Mouse (Mus musculus) monocyte, adult 5-6 weeks (primary cell): ENCODE data around the gene Rpia. TPM values are rescaled to one million over a fixed set of nuclear protein-coding genes. Genes with fewer than 3 reads are reported as not detected.
A peak's percentile ranks its signal among the peaks of the same experiment; 100 is the strongest.
"Not testable (repeated sequence)": the region's sequence is repeated elsewhere in the genome, so short reads cannot be mapped to it uniquely, and the experiment has no call there.

Source experiments
- ATAC-seq: fragments of 153-309, 156-312 bp; replicated peaks from 2 replicates; pipeline ENCODE4 v1.8.0; 2017; ENCODE audit warnings: mild to moderate bottlenecking; ENCODE audit not compliant: low TSS enrichment, insufficient number of reproducible peaks, severe bottlenecking, poor library complexity, low FRiP score
- total RNA-seq: library from RNA; stranded (forward); fragments of 200-1000, 200-491, 200-594 nt; gene quantifications from 3 replicates; pipeline ENCODE4 v1.2.3, GENCODE M21; 2017

Rpia gene
- 52.8 to 74.0 TPM (median 63.0 TPM) in 3 replicates for total RNA-seq

DNA sequence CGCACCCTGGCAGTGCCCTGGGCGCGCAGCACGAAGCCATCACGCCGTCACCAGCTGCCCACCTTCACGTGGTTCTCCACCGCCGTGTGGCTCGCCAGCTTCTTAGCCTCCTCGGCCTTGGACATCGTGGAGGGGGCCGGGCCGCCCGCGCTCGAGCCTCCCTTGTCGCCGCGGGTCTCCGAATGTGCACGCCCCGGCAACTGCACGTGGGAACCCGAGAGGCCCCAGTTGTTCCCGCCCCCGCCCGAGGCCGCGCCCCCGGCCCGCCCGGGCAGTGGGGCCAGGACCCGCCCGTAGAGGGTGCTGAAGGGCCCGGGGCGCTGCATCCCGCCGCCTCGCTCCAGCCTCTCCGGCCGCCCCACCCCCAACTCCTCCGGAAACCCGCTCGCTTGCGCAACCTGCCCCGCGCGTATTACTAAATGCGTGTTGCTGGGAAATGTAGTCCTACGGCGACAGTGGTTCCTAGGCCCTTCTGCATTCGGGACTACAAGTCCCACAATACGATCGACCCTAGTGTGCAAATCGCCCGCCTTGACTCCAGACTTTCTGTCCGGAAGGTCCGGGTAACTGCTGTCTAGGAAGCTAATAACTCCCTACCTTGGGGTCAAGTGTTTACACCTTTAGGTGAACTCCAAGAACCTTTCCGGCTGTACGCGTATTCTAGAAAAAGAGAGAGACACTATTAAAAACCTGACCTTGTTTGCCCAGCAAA is at the start of gene Rpia:
TSS of gene Rpia (minus strand) at position 409 of the 712 bp plus-strand sequence.
- ATAC-seq = peak; percentile 96

DNA sequence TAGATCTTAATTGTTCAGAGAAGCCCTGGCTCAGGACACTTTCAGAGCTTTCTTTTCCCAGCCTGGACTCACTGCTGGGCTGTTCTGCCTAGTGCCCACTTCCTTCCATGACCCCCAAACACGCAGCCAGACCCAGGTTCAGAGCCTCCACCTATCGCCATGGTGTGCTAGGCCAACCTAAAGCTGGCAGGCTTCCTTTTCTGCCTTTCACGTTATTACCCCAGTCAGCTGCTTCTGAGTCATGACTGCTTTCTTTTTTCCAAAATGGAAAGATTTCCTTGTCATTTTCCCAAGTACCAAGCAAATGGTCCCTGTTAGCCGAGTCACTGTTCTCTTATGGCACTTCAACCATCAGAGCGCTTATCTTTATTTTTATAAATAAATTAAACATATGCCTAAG is 48.2 kb upstream of the Rpia start:
- no peak for ATAC-seq

DNA sequence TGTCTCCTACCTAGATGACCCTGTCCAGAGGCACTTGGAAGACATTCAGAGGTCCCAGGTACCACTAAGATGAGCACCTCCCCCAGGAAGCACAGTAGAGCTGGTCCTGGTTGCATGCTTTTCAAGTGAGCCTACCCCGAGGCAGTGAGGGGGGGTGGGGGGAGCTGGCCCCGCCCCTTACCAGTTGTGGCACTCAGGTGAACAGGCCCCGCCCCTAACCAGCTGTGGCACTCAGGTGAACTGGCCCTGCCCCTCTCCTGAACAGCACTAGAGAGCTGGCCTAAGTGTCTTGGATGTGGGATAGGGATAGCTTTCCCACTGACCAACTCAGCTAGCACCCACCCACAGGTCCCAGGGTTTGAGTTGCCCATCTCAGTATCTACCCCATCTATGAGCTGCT is 46.5 kb upstream of the Rpia start:
- ATAC-seq = no peak

DNA sequence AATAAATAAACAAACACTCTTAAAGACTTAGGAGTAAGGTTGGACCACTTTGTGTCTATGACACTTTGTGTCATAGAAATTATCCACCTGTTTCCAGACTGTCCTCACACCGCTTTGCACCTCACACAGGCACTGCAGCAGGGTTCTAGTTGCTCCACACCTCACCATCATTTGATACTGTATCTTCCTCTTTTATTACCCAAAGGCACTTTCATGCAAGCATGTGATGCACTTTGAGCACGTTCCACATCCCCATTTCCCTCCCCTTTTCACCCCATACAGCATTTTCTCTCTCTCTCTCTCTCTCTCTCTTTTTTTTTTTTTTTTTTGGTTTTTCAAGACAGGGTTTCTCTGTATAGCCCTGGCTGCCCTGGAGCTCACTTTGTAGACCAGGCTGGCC is 45.3 kb upstream of the Rpia start:
- no peak for ATAC-seq

DNA sequence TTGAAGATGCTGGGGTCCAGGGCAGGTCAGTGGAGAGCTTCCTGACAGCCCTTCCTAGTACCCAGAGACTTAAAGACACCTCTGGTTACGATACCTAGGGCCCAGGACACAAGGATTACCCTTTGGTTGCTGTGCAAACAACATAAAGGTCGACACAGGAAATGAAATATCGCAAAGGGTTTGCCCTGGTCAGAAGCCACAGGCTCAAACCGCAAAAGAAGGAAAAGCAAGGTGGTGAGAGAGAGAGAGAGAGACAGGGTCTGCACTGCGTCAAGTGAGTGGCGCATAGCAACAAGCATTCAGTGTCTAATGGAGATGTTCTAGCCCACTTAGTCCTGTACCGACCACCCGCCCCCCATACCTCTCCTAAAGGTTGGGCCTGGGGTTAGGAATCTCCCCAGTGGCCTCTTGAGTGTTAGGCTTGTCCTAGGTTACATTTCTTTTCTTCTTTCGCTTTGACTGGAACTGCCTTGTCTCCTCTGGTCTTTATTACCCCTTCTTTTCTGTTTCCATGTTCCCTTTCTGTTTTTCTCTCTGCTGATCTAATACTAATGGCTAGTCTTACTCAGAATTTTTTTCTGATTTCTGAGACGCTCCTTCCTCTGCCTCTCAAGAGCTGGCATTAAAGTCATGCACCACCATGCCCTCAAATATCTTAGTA is 39.3 kb upstream of the Rpia start:
- ATAC-seq = peak; percentile 17; the same call in 1 of the 2 replicates

DNA sequence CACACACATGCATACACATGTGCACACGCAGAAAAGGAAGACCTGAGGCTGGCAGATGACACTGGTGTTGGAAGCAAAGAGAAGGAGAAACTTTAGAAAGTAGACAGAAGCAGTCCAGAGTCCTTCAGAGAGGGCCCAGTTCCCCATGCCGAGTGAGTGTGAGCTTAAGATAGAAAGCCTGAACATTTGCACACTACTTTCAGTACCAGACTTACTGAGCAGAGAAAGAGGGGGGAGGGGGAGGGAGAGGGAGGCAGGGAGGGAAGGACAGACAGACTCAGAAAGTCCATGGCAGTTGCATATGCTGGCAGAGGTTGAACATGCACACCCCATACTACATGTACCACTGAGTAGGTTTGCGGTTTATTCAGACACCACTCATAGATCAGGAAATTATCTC is 38.5 kb upstream of the Rpia start:
- no peak for ATAC-seq

DNA sequence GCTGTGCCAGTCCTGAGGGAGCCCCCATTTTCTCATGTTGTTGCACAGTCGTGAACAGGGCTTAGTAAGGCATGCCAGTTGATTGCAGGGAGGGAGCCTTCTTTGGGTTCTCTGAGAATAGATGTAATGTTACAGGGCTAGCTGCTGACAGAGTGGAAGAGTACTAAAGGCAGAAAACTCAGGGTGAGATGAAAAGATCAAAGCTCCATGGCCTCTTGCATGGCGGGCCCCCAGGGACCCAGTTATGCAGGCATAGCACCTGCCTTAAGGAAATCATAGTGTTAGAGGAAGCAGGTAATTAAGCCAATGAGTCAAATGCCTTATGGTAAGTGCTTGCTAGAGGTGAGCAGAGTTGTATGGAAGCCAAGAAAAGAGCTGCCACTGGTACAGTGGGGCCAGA is 37.4 kb upstream of the Rpia start:
- no peak for ATAC-seq

DNA sequence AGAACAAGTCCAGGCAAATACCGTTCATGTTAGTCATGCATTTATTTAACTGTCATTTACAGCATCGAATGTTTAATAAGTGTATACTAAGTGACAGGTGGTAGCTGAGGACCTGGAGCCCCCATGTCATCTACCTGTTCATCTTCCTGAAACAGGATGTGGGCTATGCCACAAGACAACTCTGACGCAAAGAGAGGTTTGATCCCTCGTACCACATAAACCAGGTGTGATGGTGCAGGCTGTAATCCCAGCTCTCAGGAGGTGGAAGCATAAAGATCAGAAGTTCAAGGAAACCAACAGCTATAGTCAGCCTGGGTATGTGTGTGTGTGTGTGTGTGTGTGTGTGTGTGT is 32.9 kb upstream of the Rpia start:
- ATAC-seq = peak; percentile 54

DNA sequence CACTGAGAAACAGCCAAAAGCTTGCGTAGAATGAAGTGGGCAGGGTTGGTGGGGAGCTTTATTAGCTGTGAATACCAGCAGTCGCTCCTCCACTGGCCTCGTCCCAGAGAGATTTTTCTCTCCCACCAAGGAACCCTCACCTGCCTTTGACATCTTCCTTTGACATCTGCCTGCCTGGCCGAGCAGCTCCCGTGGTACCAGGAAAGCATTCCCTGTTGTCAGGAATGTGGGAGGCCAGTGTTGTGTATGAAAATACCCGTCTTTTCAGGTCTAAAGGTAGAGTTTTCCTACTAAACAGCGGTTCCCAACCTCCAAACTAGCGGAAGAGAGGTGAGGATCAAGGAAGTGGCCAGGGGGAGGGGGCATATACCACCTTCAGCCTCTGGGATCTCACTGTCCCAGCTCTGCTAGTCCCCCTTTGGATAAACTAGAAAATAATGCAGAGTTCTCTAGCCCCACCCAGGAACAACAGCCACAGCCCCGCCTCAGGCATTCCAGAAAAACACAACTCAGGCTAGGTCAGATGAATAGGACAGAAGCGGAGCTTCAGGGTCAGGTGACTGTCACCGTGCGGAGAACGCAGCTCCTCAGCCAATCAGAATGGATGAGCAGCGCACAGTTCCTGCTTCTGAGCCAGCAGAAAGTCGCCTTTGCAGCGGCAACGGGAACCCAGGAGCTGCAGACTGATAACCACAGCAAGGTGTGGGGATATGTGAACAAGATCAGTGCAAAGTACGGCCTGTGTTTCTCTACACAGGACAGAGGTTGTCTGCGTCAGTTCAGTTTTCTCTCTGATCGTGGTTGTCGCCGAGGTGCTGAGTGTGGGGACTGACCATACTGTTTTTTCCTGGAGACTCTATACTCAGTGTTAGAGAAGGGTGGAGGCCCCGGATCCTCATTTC is 32.3 kb upstream of the Rpia start:
- peak; percentile 92 for ATAC-seq

DNA sequence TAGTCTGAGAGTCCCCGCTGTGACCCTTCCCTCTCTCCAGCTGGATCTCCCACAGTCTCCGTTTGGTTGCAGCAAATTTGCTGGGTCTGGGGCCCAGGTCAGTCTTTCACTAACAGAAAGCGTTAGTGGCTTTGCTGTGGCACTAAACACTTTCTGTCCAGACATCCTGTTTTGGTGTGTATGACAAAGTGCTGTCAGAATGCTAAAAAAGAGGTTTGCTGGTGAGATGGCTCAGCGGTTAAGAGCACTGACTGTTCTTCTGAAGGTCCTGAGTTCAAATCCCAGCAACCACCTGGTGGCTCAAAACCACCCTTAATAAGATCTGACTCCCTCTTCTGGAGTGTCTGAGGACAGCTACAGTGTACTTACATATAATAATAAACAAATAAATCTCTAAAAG is 31.2 kb upstream of the Rpia start:
- not testable (repeated sequence) for ATAC-seq

DNA sequence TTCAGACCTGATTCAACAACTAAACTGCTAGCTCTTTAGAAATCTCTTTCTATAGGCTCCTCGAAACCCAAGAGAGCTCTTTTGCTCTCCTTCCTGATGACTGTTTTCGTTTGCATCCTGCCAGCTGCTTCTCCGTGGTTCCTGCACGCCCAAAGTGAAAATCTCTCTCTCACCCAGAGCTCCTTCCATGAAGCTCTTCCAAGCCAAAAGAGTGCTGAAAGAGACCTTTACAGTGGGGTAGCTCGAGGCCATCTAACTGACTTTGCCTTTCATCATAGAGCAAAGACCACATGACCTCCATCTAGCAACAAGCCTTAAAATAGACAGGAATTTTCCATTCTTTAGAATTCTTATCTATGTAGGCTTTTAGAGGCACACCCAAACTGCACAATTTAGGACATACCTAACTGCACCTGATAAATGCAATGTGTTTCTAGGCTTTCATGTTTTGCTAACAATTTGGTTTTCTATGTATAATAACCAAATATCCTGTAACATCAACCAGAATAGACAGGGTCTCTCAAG is 30.4 kb upstream of the Rpia start:
- ATAC-seq = no peak

DNA sequence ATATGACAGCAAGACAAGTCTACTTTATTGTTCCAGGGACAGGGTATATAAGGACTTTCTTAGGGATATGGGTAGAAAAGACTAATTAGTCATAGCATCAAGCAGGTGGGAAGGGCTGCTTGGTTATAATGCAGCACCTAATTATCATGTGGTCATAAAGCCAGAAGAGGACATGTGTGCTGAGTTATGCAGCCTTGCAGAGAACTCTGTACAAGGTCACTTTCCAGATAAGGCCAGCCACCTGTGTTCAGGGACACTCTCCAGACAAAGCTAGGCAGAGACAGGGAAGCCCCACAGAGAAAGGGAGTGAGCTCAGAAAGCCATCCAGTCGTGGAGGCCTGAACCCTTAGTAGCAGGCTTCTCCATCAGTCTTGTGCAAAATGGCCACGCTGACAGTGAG is 29.5 kb upstream of the Rpia start:
- ATAC-seq = no peak

DNA sequence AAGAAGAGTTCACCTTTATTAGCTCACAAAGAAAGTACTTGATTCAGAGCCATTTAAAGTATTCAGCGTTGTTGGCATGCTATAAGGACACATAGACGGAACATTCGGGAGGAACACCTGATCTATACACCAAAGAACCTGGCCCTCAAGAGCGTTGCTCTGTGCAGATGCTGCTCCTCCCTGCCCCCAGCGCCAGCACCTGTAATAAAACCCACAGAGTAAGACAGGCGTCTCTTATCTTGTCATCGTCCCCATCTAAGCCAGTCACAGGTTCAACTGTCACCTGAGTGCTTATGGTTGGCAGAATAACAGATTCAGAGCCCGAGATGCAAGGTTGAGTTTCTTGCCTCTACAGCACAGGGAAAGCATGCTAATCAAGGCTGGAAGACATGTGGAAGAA is 23.4 kb upstream of the Rpia start:
- no peak for ATAC-seq

DNA sequence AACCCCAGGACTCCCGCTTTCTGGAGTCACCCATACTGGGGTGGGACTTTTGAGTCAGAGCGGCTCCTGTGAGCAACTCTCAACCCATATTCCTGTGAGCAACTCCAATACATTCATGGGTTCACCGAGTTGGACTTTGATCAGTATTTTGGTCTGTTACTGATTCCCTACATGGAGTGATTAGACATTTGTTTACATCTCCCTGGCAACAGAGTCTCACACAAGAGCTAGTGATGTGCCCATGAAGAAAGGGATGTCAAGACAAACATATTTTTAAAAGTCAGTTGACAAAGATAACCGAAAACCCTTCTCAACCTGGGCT is 22.6 kb upstream of the Rpia start:
- no peak for ATAC-seq

DNA sequence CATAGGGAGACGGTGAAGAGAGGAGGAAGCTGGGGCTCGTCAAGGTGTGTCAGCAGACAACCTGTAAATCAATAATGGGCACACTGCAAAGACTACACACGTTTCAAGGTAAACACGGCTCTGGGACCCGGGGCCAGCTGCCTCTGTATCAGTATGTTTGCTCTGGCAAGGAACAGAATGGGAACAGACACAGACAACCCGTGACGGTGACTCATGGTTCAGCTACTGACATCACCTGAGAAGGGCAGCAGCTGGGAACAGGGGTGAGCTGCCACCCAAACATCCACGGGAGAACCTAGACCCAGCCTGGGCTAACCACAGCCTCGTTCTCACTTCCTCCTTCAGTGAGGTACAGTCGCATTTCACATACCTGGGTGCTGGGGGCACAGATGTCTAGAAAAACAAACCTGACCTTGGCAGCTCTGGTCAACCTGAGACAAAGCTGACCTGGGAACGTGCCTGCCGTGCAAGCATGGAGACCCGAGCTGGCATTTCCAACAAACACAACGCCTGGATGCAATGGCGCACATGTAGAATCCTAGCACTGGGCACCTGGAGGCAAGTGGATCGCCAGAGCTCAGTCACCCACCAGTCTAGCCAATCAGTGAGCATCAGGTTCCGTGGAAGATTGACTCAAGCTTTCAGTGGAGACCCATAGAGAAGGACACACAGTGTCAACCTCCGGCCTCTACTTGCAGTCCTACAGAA is 22.0 kb upstream of the Rpia start:
- peak; percentile 49 for ATAC-seq

DNA sequence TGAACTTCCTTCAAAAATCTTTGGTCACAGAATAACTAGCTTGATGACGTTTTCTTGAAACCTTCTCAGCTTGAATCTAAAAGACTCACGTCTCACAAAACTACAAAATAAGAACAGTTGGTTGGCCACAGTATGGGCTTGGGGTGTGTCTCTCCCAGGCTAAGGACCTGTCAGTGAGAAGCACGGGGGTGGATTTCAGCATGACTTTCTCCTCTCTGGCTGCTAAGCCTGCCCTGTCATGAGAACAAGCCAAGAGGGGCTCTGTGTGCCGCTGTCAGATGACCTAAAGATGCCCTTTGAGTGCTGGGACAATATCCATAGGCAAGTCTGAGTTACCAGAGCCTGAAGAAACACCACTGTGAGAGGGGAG is 20.5 kb upstream of the Rpia start:
- no peak for ATAC-seq

DNA sequence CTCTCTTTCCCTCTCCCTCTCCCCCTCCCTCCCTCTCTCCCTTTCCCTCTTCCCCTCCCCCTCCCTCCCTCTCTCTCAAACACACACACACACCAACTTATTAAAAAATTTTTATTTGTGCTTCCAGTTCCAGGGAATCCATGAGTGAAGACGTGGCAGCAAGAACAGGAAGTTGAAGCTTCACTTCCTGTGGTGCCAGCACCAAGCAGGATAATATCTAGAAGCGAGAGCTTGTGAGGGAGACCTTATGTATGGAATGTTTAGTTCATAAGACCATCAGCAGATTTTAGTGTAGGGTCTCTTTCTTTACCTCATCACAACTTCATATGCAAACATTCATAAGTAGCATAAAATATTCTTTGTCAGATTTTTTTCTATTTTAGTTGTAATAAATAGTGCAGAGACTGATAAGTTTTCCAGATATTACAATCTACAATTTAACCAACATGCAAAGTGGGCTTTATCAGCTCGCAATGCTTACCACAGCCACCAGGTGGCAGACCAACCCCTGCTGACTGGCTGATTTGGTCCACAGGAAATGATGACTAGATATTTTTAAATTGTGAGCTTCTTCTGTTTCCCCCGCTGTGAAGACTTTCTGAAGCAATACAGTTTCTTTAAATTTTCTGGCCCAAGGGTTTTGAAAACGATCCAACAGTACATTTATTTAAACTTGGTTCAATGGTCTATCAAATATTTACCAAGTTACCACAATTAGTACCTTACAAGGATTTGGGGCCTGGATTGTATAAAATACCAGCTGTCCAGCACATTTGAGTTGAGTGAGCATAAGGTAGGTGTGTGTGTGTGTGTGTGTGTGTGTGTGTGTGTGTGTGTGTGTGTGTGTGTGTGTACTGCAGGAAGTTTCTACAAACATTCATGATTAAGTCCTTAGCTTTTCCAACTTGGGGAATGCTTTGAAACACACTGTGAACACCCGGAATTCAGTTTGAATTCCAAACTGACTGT is 19.8 kb upstream of the Rpia start:
- ATAC-seq = peak; percentile 64

DNA sequence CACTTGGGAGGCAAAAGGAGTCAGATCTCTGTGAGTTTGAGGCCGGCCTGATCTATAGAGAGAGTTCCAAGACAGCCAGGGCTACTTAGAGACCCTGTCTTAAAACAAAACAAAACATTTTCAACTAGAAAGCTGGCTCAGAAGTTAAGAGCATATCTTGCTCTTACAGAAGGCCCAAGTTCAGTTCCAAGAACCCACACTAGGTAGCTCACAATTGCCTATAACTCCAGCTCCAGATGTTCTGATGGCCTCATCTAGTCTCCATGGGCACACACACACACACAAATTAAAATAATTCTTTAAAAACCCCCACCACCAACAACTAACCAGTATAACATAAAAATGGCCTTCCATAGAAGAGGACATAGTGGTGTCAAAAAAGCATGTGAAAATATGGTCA is 18.5 kb upstream of the Rpia start:
- no peak for ATAC-seq
